Mouse (Mus musculus): Measurements from ENCODE around the gene Stra6. TPM values are rescaled to one million over a fixed set of nuclear protein-coding genes. Genes with fewer than 3 reads are reported as not detected.

The Stra6 gene
- 18.0 and 21.8 TPM in 2 replicates for polyA plus RNA-seq (2014; fragmentation: Nextera tagmentation; extraction: Ambion mirVana)

DNA sequence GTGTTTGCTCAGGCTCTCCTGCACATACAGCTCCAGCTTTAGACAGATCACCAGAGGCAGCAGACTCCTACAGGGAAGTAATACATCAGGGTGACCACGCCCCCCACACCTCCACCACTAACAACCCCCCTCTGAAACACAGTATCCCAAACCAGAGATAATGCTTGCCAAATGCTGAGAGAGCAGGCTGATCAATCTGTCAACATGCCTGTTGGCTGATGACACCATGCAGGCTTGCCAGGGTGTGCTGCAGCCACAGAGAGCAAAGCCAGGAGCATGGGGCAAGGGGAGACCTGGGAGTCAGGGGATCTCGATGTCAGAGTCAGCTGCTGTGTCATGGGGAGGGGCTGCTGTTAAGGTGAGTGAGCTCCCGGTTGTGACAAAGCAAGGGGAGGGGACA lies at the start of gene Stra6:
Stra6 (plus strand) TSS at position 258 of the 400 bp plus-strand sequence.
- H3K4me1 ChIP-seq (replicated peaks; ENCODE audit: control insufficient read depth, insufficient read depth, low read length), result peaks cover 17% of the 10 kb centered on the region; the same call in 1 of the 2 replicates
- H3K27me3 ChIP-seq (ENCODE audit: control insufficient read depth, insufficient read depth, low read length), result no peaks in the 10 kb centered on the region
- H3K9me3 ChIP-seq (ENCODE audit: control insufficient read depth, low read length), result no peaks in the 10 kb centered on the region
- no peak within 1 kb of the TSS for H3K4me2 ChIP-seq (ENCODE audit: low read depth, low read length, severe bottlenecking)
- no peaks in the 10 kb centered on the region for H3K36me3 ChIP-seq (ENCODE audit: control insufficient read depth, insufficient read depth, low read length)
- ATAC-seq (replicated peaks; ENCODE audit: low FRiP score) (no peak), DNase-seq (ENCODE audit: low spot score) (no peak)
- 43% methylated on average over 3 of the region's 3 CpGs for WGBS
- H3K27ac ChIP-seq (ENCODE audit: low read depth, low read length), result no peak within 1 kb of the TSS
- H3K4me3 ChIP-seq (ENCODE audit: low read depth, low read length), result no peak within 1 kb of the TSS
- no peak within 1 kb of the TSS for H3K9ac ChIP-seq (ENCODE audit: low read length)

DNA sequence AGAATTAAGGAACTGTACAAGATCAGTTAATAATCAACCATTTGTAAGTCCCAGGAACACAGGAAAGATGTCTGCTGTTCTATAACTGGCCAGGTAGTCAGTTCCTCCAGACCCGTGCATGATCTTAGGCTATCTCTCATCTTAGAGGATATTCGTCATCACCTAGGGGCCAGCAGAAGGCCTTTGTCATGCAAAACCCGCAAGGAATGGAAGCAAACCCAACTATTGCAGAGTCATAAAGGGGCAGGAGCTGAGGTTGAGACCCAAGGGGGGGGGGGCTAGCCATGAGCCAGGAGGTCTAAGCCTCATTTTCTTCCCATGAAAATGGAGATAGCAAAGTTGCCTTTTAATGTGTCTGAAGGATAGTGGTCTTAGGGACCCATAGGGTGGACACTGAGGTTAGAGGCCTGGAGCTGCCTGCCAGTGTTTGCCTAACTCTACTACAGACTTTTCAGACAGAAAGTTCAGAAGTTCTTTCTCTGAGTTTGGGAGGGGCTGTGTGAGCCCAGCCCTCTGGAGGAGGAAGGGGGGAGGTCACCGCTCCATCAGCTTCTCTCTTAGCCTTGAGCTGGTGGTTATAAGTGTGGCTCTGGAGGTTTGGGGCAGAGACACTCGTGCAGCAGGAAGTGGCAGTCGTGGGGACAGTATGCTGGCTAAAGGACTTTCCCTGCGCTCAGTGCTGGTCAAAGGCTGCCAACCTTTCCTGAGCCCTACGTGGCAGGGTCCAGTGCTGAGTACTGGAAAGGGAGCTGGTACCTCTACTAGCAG lies 49.0 kb upstream of the Stra6 start:
- ATAC-seq (replicated peaks; ENCODE audit: low FRiP score) (no peak), DNase-seq (ENCODE audit: low spot score) (no peak)
- Histone ChIP-seq H3K4me3 (ENCODE audit: low read depth, low read length) (no peak overlapping the region), H3K27me3 (ENCODE audit: control insufficient read depth, insufficient read depth, low read length) (no peaks in the 10 kb centered on the region), H3K9me3 (ENCODE audit: control insufficient read depth, low read length) (no peaks in the 10 kb centered on the region), H3K4me1 (replicated peaks; ENCODE audit: control insufficient read depth, insufficient read depth, low read length) (peaks cover under 1% of the 10 kb centered on the region; the same call in 1 of the 2 replicates), H3K4me2 (ENCODE audit: low read depth, low read length, severe bottlenecking) (no peak overlapping the region), H3K27ac (ENCODE audit: low read depth, low read length) (no peak overlapping the region), H3K36me3 (ENCODE audit: control insufficient read depth, insufficient read depth, low read length) (no peaks in the 10 kb centered on the region), H3K9ac (ENCODE audit: low read length) (no peak overlapping the region)
- 68% methylated on average over 8 of the region's 8 CpGs for WGBS

DNA sequence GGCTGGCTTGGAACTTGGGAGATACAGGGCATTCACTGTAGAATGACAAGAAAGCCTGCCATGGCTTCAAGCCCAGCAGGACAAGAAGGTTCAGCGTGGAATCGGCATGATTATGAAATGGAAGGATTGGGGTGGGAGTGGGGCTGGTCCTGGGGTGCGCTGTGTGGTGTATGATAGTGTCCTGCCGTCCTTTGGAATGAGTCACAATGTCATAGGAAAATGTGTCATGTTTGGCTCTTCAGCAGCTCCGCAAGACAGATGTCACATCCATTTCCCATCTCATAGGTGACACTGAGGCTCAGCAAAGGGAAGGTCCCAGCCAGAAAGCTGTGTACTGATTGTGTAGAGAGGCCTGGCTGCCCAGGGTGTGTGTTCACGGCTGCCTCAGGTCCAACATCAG lies 47.7 kb upstream of the Stra6 start:
- Histone ChIP-seq H3K9ac (ENCODE audit: low read length) (no peak overlapping the region), H3K4me1 (replicated peaks; ENCODE audit: control insufficient read depth, insufficient read depth, low read length) (no peaks in the 10 kb centered on the region; the same call in 1 of the 2 replicates), H3K27me3 (ENCODE audit: control insufficient read depth, insufficient read depth, low read length) (no peaks in the 10 kb centered on the region), H3K4me2 (ENCODE audit: low read depth, low read length, severe bottlenecking) (no peak overlapping the region), H3K4me3 (ENCODE audit: low read depth, low read length) (no peak overlapping the region), H3K9me3 (ENCODE audit: control insufficient read depth, low read length) (no peaks in the 10 kb centered on the region), H3K36me3 (ENCODE audit: control insufficient read depth, insufficient read depth, low read length) (no peaks in the 10 kb centered on the region), H3K27ac (ENCODE audit: low read depth, low read length) (no peak overlapping the region)
- no peak for ATAC-seq (replicated peaks; ENCODE audit: low FRiP score)
- no peak for DNase-seq (ENCODE audit: low spot score)
- WGBS, result 87% methylated on average over 6 of the region's 6 CpGs

DNA sequence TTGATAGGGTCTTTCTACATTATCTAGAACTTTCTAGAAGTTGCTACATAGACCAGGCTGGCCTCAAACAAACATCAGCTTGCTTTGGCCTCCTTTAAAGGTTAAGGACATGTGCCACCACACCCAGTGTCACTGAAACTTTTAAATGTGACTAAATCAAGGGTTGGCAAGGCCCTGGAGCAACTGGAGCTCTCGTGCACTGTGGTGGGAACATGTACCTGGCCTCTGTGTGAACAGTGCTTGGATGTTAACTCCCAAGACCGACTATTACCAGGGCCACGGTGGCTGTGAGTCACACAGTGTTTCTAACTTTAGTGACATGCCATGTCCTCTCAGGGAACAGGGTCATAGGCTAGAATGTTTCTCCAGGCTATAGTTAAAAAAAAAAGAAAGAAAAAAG lies 46.6 kb upstream of the Stra6 start:
- no peaks in the 10 kb centered on the region for H3K9me3 ChIP-seq (ENCODE audit: control insufficient read depth, low read length)
- 84% methylated on average over 3 of the region's 3 CpGs for WGBS
- no peak for ATAC-seq (replicated peaks; ENCODE audit: low FRiP score)

DNA sequence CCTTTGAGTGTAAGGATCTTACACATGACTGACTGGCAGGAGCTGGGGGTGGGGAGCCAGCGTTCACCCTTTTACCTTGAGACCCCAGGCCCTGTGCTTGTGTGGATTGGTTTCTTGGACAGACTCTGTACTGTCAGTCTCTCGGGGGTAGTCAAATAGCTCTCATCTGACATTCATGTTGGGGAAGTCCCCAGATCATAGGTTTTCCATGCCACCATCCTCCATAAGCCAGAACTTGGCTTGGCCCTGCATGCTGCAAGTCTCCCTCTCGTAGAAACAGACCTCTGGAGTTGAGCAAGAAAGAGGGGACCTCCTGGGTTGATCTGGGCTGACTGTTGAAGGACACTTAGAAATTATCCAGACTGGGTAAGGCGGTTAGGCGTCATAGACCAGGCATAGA lies 45.2 kb upstream of the Stra6 start:
- Histone ChIP-seq H3K4me1 (replicated peaks; ENCODE audit: control insufficient read depth, insufficient read depth, low read length) (no peaks in the 10 kb centered on the region), H3K36me3 (ENCODE audit: control insufficient read depth, insufficient read depth, low read length) (no peaks in the 10 kb centered on the region), H3K27ac (ENCODE audit: low read depth, low read length) (no peak overlapping the region), H3K9me3 (ENCODE audit: control insufficient read depth, low read length) (no peaks in the 10 kb centered on the region), H3K27me3 (ENCODE audit: control insufficient read depth, insufficient read depth, low read length) (no peaks in the 10 kb centered on the region), H3K9ac (ENCODE audit: low read length) (no peak overlapping the region), H3K4me2 (ENCODE audit: low read depth, low read length, severe bottlenecking) (no peak overlapping the region), H3K4me3 (ENCODE audit: low read depth, low read length) (no peak overlapping the region)
- 86% methylated on average over 5 of the region's 5 CpGs for WGBS
- DNase-seq (ENCODE audit: low spot score) (no peak), ATAC-seq (replicated peaks; ENCODE audit: low FRiP score) (no peak)

More for the DNA sequence above, 46.6 kb upstream of the Stra6 start:
- DNase-seq (ENCODE audit: low spot score), result no peak
- no peaks in the 10 kb centered on the region for H3K36me3 ChIP-seq (ENCODE audit: control insufficient read depth, insufficient read depth, low read length)
- no peak overlapping the region for H3K9ac ChIP-seq (ENCODE audit: low read length)
- H3K27me3 ChIP-seq (ENCODE audit: control insufficient read depth, insufficient read depth, low read length), result no peaks in the 10 kb centered on the region
- no peak overlapping the region for H3K4me3 ChIP-seq (ENCODE audit: low read depth, low read length)
- H3K4me1 ChIP-seq (replicated peaks; ENCODE audit: control insufficient read depth, insufficient read depth, low read length), result no peaks in the 10 kb centered on the region; the same call in 1 of the 2 replicates
- no peak overlapping the region for H3K27ac ChIP-seq (ENCODE audit: low read depth, low read length)
- no peak overlapping the region for H3K4me2 ChIP-seq (ENCODE audit: low read depth, low read length, severe bottlenecking)

DNA sequence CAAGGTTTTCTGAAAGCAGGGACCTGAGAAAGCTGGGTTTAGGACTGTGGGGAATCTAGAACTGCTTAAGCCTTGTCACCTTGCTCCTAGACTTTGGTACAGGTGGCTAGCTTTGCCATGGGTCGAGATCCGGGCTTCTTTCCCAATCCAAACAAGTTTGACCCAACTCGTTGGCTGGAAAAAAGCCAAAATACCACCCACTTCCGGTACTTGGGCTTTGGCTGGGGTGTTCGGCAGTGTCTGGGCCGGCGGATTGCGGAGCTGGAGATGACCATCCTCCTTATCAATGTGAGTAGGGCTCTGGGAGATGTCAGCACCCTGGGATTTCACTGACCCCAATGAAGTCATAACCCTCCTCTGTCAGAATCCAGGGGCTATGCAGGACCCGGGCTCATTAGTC lies 37.6 kb upstream of the Stra6 start:
- ATAC-seq (replicated peaks; ENCODE audit: low FRiP score) (no peak), DNase-seq (ENCODE audit: low spot score) (no peak)
- H3K4me3 ChIP-seq (ENCODE audit: low read depth, low read length), result no peak overlapping the region
- 93% methylated on average over 9 of the region's 9 CpGs for WGBS
- H3K27me3 ChIP-seq (ENCODE audit: control insufficient read depth, insufficient read depth, low read length), result no peaks in the 10 kb centered on the region
- no peaks in the 10 kb centered on the region for H3K4me1 ChIP-seq (replicated peaks; ENCODE audit: control insufficient read depth, insufficient read depth, low read length)
- no peaks in the 10 kb centered on the region for H3K36me3 ChIP-seq (ENCODE audit: control insufficient read depth, insufficient read depth, low read length)
- H3K27ac ChIP-seq (ENCODE audit: low read depth, low read length), result no peak overlapping the region
- H3K9me3 ChIP-seq (ENCODE audit: control insufficient read depth, low read length), result no peaks in the 10 kb centered on the region
- H3K9ac ChIP-seq (ENCODE audit: low read length), result no peak overlapping the region
- H3K4me2 ChIP-seq (ENCODE audit: low read depth, low read length, severe bottlenecking), result no peak overlapping the region

DNA sequence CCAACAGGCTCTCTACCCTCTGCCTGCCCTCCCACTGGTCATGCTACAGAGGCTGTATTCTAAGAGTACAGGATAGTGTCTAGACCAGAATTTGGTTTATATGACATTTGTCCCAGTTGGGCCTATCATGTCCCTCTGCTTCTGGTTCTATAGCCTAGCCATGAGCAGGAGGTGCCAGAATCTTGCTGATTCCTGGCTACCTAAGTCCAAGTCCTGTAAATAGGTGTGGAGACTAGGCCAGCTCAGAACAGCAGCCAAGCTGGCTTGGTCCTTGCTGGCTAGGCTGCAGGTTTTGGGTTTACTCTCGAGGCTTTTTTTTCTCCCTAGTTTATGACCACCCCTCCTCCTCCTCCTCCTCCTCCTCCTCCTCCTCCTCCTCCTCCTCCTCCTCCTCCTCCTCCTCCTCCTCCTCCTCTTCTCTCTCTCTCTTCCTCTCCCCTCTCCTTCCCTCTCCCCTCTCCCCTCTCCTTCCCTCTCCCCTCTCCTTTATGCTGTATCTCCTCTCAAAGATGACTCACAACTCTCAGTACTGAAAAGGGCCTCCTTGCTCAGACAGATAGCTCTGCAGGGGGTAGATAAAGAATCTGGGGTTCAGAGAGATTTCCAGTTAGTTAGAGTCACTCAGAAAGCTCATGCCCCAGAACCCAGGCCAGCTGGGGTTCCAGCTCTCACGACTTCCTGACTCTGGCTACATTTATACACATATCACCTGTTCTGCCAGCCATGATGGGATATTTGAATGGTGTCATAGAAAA lies 36.0 kb upstream of the Stra6 start:
- no peak overlapping the region for H3K4me2 ChIP-seq (ENCODE audit: low read depth, low read length, severe bottlenecking)
- no peak for DNase-seq (ENCODE audit: low spot score)
- ATAC-seq (replicated peaks; ENCODE audit: low FRiP score), result no peak
- no peaks in the 10 kb centered on the region for H3K9me3 ChIP-seq (ENCODE audit: control insufficient read depth, low read length)
- no peak overlapping the region for H3K27ac ChIP-seq (ENCODE audit: low read depth, low read length)
- no peak overlapping the region for H3K4me3 ChIP-seq (ENCODE audit: low read depth, low read length)
- no peaks in the 10 kb centered on the region for H3K36me3 ChIP-seq (ENCODE audit: control insufficient read depth, insufficient read depth, low read length)
- no peak overlapping the region for H3K9ac ChIP-seq (ENCODE audit: low read length)
- H3K4me1 ChIP-seq (replicated peaks; ENCODE audit: control insufficient read depth, insufficient read depth, low read length), result no peaks in the 10 kb centered on the region
- H3K27me3 ChIP-seq (ENCODE audit: control insufficient read depth, insufficient read depth, low read length), result no peaks in the 10 kb centered on the region
- WGBS, result 52% methylated on average over 2 of the region's 2 CpGs

DNA sequence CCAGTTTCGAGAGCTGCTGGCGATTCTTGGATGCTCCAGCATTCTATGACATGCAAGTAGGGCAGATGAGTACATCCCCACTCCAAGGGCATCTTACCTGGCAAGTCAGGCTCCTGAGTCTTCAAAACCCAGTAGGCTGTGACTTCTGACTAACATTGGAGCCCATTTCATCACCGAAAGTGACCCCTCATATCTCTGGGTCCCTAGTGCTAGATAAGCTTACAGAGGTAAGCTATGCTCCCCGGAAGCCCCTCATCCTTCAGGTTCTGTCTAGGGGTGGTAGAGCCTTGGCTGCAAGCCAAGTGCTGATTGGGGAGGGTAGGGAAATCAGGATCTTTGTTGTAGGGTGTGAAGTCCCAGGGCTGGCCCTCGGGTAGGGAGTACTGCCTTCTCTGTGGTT lies 34.7 kb upstream of the Stra6 start:
- H3K36me3 ChIP-seq (ENCODE audit: control insufficient read depth, insufficient read depth, low read length), result no peaks in the 10 kb centered on the region
- no peak overlapping the region for H3K27ac ChIP-seq (ENCODE audit: low read depth, low read length)
- H3K4me1 ChIP-seq (replicated peaks; ENCODE audit: control insufficient read depth, insufficient read depth, low read length), result no peaks in the 10 kb centered on the region
- no peak overlapping the region for H3K4me3 ChIP-seq (ENCODE audit: low read depth, low read length)
- 79% methylated on average over 5 of the region's 5 CpGs for WGBS
- no peak overlapping the region for H3K9ac ChIP-seq (ENCODE audit: low read length)
- ATAC-seq (replicated peaks; ENCODE audit: low FRiP score), result no peak
- no peaks in the 10 kb centered on the region for H3K9me3 ChIP-seq (ENCODE audit: control insufficient read depth, low read length)
- H3K4me2 ChIP-seq (ENCODE audit: low read depth, low read length, severe bottlenecking), result no peak overlapping the region
- no peak for DNase-seq (ENCODE audit: low spot score)
- H3K27me3 ChIP-seq (ENCODE audit: control insufficient read depth, insufficient read depth, low read length), result no peaks in the 10 kb centered on the region
